Mouse (Mus musculus): ENCODE data around the gene Krt7. TPM values are rescaled to one million over a fixed set of nuclear protein-coding genes. Genes with fewer than 3 reads are reported as not detected.

Gene Krt7
- polyA plus RNA-seq, 1 experiment from 2014 or later, result 21.2 TPM

DNA sequence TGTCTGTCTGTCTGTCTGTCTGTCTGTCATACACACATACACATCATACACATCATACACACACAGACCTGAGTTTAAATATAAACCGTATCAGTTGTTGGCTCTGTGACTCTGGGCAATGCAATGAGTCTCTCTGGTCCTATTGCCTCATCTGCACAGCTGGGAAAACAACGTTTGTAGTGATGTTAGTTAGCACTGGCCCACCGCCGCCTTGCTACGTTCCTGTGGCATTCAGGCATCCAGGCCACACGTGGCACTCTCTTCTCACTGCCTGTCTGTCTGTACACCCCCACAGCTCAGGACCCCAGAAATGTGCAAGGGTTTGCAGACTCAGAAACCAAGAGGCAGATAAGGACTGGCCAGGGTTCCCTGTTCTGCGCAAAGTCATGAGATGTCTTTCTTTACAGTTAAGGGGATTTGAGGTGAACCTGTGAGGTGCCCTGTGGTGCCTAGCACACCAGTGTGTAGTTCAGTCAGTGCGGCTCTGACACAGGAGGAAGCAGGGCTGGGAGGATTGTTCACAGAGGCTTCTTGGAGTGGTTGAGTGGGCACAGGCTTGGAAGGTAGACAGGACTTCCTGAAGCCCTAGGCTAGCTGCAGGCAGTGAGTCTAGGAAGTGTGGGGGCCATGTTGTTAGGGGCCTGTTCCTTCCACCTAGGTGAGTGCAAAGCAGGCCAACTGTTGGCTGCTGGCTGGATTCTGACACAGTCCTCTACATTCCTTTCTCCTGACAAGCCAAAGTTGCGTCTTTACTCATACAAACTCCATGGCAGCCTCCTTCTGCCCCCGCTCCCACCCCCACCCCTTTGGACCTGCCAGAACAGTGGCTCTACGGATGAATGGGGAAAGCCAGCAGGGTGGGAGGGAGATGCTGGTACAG, 42.1 kb upstream of the Krt7 start:
- Histone ChIP-seq H3K9me3 (no peaks in the 10 kb centered on the region), H3K4me1 (replicated peaks) (peaks cover 10% of the 10 kb centered on the region; the same call in 1 of the 2 replicates), H3K9ac (replicated peaks) (no peak overlapping the region), H3K27ac (no peak overlapping the region), H3K36me3 (no peaks in the 10 kb centered on the region), H3K4me3 (replicated peaks) (no peak overlapping the region), H3K4me2 (no peak overlapping the region), H3K27me3 (peaks cover 7% of the 10 kb centered on the region; the same call in 1 of the 2 replicates)
- no peak for ATAC-seq (ENCODE audit: insufficient number of reproducible peaks, insufficient read depth, low FRiP score, low TSS enrichment, low read depth)
- WGBS, result 68% methylated on average over 11 of the region's 11 CpGs

GRCm38 (mm10) chr15:101369382-101370100, 41.3 kb upstream of the Krt7 start:
- Histone ChIP-seq H3K4me3 (replicated peaks) (no peak overlapping the region), H3K9ac (replicated peaks) (no peak overlapping the region), H3K27ac (no peak overlapping the region), H3K4me2 (no peak overlapping the region), H3K4me1 (replicated peaks) (0 out of 2 replicates have a peak, but pooled peaks cover 10% of the 10 kb centered on the region), H3K27me3 (peaks cover 7% of the 10 kb centered on the region; the same call in 1 of the 2 replicates), H3K9me3 (no peaks in the 10 kb centered on the region), H3K36me3 (no peaks in the 10 kb centered on the region)
- no peak for ATAC-seq (ENCODE audit: insufficient number of reproducible peaks, insufficient read depth, low FRiP score, low TSS enrichment, low read depth)
- WGBS, result 28% methylated on average over 12 of the region's 12 CpGs

GRCm38 (mm10) chr15:101370101-101370911, 40.5 kb upstream of the Krt7 start, which contains the start of gene Krt80:
Krt80 (minus strand) TSS chr15:101370162.
- Histone ChIP-seq H3K36me3 (no peaks in the 10 kb centered on the region), H3K4me2 (no peak within 1 kb of the TSS)

DNA sequence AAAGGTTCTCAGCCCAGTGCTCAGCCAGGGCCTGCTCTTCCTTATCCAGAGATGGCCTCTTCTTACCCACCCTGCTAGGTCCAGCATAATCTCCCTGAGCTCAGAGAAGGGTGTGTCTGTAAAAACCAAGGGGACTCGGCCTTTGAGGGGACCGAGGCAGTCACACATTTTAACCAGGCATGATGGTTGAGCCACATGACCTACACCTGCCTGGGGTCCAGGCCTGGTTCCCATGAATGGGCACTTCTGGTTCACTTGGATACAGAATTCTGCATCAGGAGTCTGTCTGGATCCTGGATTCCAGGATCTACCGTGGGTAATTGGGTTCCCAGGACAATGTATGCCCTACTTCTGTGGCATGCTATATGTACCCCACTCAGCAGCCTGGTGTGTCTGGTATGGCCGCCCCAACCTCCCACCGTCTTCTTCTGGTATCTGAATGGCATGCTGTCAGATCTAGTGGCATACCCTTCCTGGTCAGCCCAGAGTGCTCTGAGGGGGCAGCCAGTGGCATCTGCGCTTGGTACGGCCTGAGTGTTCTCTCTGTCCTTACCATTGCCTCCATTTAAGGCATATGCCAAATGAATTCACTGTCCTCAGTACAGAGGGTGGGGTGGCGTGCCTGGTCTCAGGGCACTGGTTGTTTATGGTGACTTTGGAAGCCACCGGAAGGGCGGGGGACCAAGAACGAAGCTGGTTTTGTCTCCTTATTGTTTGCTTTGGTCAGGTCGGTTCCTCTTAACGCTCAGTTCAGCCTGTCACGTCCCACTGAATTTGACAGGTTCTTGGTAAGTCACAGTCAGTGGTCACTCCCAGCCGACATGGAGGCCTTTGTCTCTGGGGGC, 39.5 kb upstream of the Krt7 start:
- H3K27ac ChIP-seq, result no peak overlapping the region

More at GRCm38 (mm10) chr15:101370101-101370911, 40.5 kb upstream of the Krt7 start, which contains the start of gene Krt80:
- no peak within 1 kb of the TSS for H3K27ac ChIP-seq
- H3K4me1 ChIP-seq (replicated peaks), result peaks cover 7% of the 10 kb centered on the region; the same call in 1 of the 2 replicates
- H3K9ac ChIP-seq (replicated peaks), result no peak within 1 kb of the TSS
- no peaks in the 10 kb centered on the region for H3K9me3 ChIP-seq
- no peak within 1 kb of the TSS for H3K4me3 ChIP-seq (replicated peaks)
- ATAC-seq (ENCODE audit: insufficient number of reproducible peaks, insufficient read depth, low FRiP score, low TSS enrichment, low read depth), result no peak
- H3K27me3 ChIP-seq, result peaks cover 7% of the 10 kb centered on the region; the same call in 1 of the 2 replicates
- WGBS, result 53% methylated on average over 22 of the region's 22 CpGs

GRCm38 (mm10) chr15:101372131-101372977, 38.5 kb upstream of the Krt7 start:
- H3K4me2 ChIP-seq, result no peak overlapping the region
- no peak for ATAC-seq (ENCODE audit: insufficient number of reproducible peaks, insufficient read depth, low FRiP score, low TSS enrichment, low read depth)
- no peak overlapping the region for H3K4me3 ChIP-seq (replicated peaks)
- no peak overlapping the region for H3K27ac ChIP-seq
- H3K36me3 ChIP-seq, result no peaks in the 10 kb centered on the region
- no peaks in the 10 kb centered on the region for H3K9me3 ChIP-seq
- 72% methylated on average over 7 of the region's 7 CpGs for WGBS
- peaks cover 13% of the 10 kb centered on the region; the same call in 1 of the 2 replicates for H3K27me3 ChIP-seq
- H3K9ac ChIP-seq (replicated peaks), result no peak overlapping the region
- peaks cover 7% of the 10 kb centered on the region; the same call in 1 of the 2 replicates for H3K4me1 ChIP-seq (replicated peaks)

More for the DNA sequence above, 39.5 kb upstream of the Krt7 start:
- no peak overlapping the region for H3K4me3 ChIP-seq (replicated peaks)
- no peaks in the 10 kb centered on the region for H3K36me3 ChIP-seq
- H3K27me3 ChIP-seq, result peaks cover 13% of the 10 kb centered on the region; the same call in 1 of the 2 replicates
- 85% methylated on average over 15 of the region's 15 CpGs for WGBS
- no peak for ATAC-seq (ENCODE audit: insufficient number of reproducible peaks, insufficient read depth, low FRiP score, low TSS enrichment, low read depth)
- H3K4me2 ChIP-seq, result no peak overlapping the region
- H3K4me1 ChIP-seq (replicated peaks), result peaks cover 7% of the 10 kb centered on the region; the same call in 1 of the 2 replicates
- H3K9ac ChIP-seq (replicated peaks), result no peak overlapping the region
- no peaks in the 10 kb centered on the region for H3K9me3 ChIP-seq

GRCm38 (mm10) chr15:101373286-101373898, 37.5 kb upstream of the Krt7 start:
- Histone ChIP-seq H3K9me3 (no peaks in the 10 kb centered on the region), H3K4me2 (no peak overlapping the region), H3K9ac (replicated peaks) (no peak overlapping the region), H3K27me3 (peaks cover 13% of the 10 kb centered on the region; the same call in 1 of the 2 replicates), H3K4me3 (replicated peaks) (no peak overlapping the region), H3K4me1 (replicated peaks) (peaks cover 7% of the 10 kb centered on the region; the same call in 1 of the 2 replicates), H3K36me3 (no peaks in the 10 kb centered on the region), H3K27ac (no peak overlapping the region)
- ATAC-seq (ENCODE audit: insufficient number of reproducible peaks, insufficient read depth, low FRiP score, low TSS enrichment, low read depth), result no peak
- WGBS, result 87% methylated on average over 16 of the region's 16 CpGs

DNA sequence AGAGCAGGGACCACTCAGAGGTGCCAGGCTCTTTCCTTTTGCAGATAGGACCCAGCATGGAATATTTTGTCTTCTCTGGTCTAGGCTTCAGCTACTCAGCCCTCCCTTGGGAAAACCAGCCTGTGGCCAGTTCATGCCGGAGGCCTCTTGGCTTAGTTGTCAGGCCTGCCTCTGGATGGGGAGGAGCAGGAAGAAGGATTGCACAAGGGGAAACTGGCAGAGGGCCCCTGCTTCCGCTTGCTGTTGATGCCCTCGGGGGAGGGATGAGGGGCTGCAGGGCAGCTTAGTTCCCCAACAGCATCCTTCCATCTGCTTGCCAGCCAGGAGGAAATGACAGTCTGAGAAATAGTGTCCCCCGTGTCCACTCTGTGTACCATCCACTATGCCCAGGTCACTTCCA, 36.0 kb upstream of the Krt7 start:
- no peak overlapping the region for H3K9ac ChIP-seq (replicated peaks)
- ATAC-seq (ENCODE audit: insufficient number of reproducible peaks, insufficient read depth, low FRiP score, low TSS enrichment, low read depth), result no peak
- H3K9me3 ChIP-seq, result no peaks in the 10 kb centered on the region
- H3K4me3 ChIP-seq (replicated peaks), result no peak overlapping the region
- 46% methylated on average over 4 of the region's 4 CpGs for WGBS
- no peak overlapping the region for H3K27ac ChIP-seq
- H3K27me3 ChIP-seq, result peaks cover 6% of the 10 kb centered on the region; the same call in 1 of the 2 replicates
- no peak overlapping the region for H3K4me2 ChIP-seq
- H3K4me1 ChIP-seq (replicated peaks), result peaks cover 1% of the 10 kb centered on the region; the same call in 1 of the 2 replicates
- no peaks in the 10 kb centered on the region for H3K36me3 ChIP-seq

DNA sequence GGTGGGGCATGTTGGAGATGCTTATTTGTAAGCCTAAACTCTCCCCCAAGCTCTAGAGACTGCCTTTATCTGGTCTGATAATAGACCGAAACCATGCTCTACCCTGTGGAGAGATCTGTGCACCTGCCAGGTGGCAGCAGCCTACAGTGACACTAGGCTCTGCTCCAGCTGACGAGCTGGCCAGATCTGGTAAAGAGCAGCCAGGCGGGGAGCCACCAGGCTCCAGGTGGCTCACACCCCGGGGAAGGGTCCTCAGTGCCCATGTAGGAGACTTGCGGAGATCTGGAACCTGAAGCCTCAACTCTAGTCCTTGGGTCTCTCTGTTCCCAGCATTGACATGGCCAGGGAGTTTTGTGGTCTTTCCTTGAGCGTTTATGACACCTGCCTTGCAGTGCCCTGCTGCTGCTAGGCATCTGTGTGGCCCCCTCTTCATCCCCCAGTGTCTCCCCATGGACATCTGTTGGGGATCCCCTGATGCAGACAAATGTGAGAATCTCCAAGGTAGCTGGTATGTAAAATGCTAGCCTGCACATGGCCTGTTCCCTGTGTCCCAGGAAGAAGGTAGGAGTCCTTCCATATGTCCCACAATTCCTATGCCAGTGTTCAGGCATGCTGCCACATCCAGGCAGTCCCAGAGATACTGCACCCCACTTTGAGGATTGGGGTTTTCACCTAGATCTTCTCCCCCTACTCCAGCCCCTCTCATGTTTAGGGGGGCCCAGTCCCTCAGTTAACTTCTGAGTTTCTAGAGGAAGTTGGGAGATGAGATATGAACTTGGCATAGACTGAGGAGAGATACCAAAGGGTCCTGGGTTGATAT, 34.7 kb upstream of the Krt7 start:
- Histone ChIP-seq H3K4me1 (replicated peaks) (no peaks in the 10 kb centered on the region; the same call in 1 of the 2 replicates), H3K36me3 (no peaks in the 10 kb centered on the region), H3K4me3 (replicated peaks) (no peak overlapping the region), H3K27me3 (peaks cover 6% of the 10 kb centered on the region), H3K4me2 (no peak overlapping the region), H3K9me3 (no peaks in the 10 kb centered on the region), H3K9ac (replicated peaks) (no peak overlapping the region), H3K27ac (no peak overlapping the region)
- no peak for ATAC-seq (ENCODE audit: insufficient number of reproducible peaks, insufficient read depth, low FRiP score, low TSS enrichment, low read depth)
- 84% methylated on average over 6 of the region's 6 CpGs for WGBS

- Histone ChIP-seq H3K4me1 (replicated peaks) (no peaks in the 10 kb centered on the region; the same call in 1 of the 2 replicates), H3K9ac (replicated peaks) (no peak overlapping the region), H3K36me3 (no peaks in the 10 kb centered on the region), H3K27ac (no peak overlapping the region), H3K4me3 (replicated peaks) (no peak overlapping the region), H3K27me3 (peaks cover 6% of the 10 kb centered on the region), H3K9me3 (no peaks in the 10 kb centered on the region), H3K4me2 (no peak overlapping the region)
- whole genome bisulfite sequencing, result 74% methylated on average over 5 of the region's 5 CpGs
- ATAC-seq (ENCODE audit: insufficient number of reproducible peaks, insufficient read depth, low FRiP score, low TSS enrichment, low read depth), result no peak
Observed at GRCm38 (mm10) chr15:101376776-101377061, 34.1 kb upstream of the Krt7 start.

All from limb, embryonic 12.5 days (tissue).